8 mouse cellular contexts compared by ENCODE assay signal in genomic region chr9:64172145-64172815, GRCm38 (mm10). TPM values are rescaled to one million over a fixed set of nuclear protein-coding genes. Genes with fewer than 3 reads are reported as not detected.
DNase-seq lines count a peak whose midpoint lies in the region; ATAC-seq and TF ChIP-seq lines count a peak whose summit lies in the region.

No protein-coding gene starts in this region.

- no peaks in the 10 kb centered on the region for H3K9me3 ChIP-seq in embryonic facial prominence, embryonic 11.5 days (replicated peaks; ENCODE audit: control insufficient read depth, low read length)
- H3K9me3 ChIP-seq in intestine, embryonic 16.5 days (ENCODE audit: control insufficient read depth, low read length): no peaks in the 10 kb centered on the region
- no peaks in the 10 kb centered on the region for H3K9me3 ChIP-seq in neural tube, embryonic 14.5 days (ENCODE audit: control insufficient read depth, low read length)

- 4% methylated on average over 18 of the region's 18 CpGs for WGBS in embryonic facial prominence, embryonic 11.5 days
- 2% methylated on average over 18 of the region's 18 CpGs for WGBS in intestine, embryonic 16.5 days
- WGBS in neural tube, embryonic 14.5 days: 3% methylated on average over 18 of the region's 18 CpGs

- no peak for DNase-seq in left cerebral cortex, adult 2 months (ENCODE audit: extremely low spot score in 1 of 2, low spot score in 2 of 2)
- DNase-seq in left cerebral cortex, adult 8-10 months (ENCODE audit: low spot score in 2 of 2): no peak
- DNase-seq in embryonic facial prominence, embryonic 11.5 days (ENCODE audit: low spot score): no peak
- DNase-seq in layer of hippocampus, postnatal 14 days (ENCODE audit: low spot score in 2 of 2): no peak
- no peak for DNase-seq in gastrocnemius, adult 18-20 months (ENCODE audit: low spot score)
- DNase-seq in kidney, adult 8-10 months: no peak

- H3K4me3 ChIP-seq in left cerebral cortex, adult 2 months: peak overlapping the region; percentile 97
- peak overlapping the region; percentile 71 for H3K4me3 ChIP-seq in embryonic facial prominence, embryonic 11.5 days (ENCODE audit: low read depth, low read length)
- peak overlapping the region; percentile 66 for H3K4me3 ChIP-seq in intestine, embryonic 16.5 days (ENCODE audit: low read length)
- H3K4me3 ChIP-seq in neural tube, embryonic 14.5 days (ENCODE audit: low read depth, low read length): peak overlapping the region; percentile 73

- peak overlapping the region; percentile 96; the same call in 1 of the 2 replicates for H3K27ac ChIP-seq in left cerebral cortex, adult 2 months
- H3K27ac ChIP-seq in embryonic facial prominence, embryonic 11.5 days (replicated peaks; ENCODE audit: low read depth, low read length): peak overlapping the region; percentile 90
- H3K27ac ChIP-seq in intestine, embryonic 16.5 days (ENCODE audit: low read length): peak overlapping the region; percentile 89
- H3K27ac ChIP-seq in neural tube, embryonic 14.5 days (ENCODE audit: low read depth, low read length): peak overlapping the region; percentile 80; the same call in 1 of the 2 replicates

- intact Hi-C loops in left cerebral cortex, adult 2 months (cut with DNase I): loop anchor here (10.0 kb wide), 1 partner anchor 563 kb away; the partner anchor contains the start of gene Rab11a

- peak overlapping the region; percentile 69 for H3K4me2 ChIP-seq in embryonic facial prominence, embryonic 11.5 days (ENCODE audit: low read depth, low read length)
- peak overlapping the region; percentile 70 for H3K4me2 ChIP-seq in intestine, embryonic 16.5 days (ENCODE audit: low read depth, low read length)
- peak overlapping the region; percentile 80 for H3K4me2 ChIP-seq in neural tube, embryonic 14.5 days (ENCODE audit: low read depth, low read length)

- H3K27me3 ChIP-seq in embryonic facial prominence, embryonic 11.5 days (ENCODE audit: control insufficient read depth, insufficient read depth, low read length): no peaks in the 10 kb centered on the region
- no peaks in the 10 kb centered on the region for H3K27me3 ChIP-seq in intestine, embryonic 16.5 days (replicated peaks; ENCODE audit: control insufficient read depth, insufficient read depth, low read length)
- no peaks in the 10 kb centered on the region for H3K27me3 ChIP-seq in neural tube, embryonic 14.5 days (ENCODE audit: control insufficient read depth, insufficient read depth, low read length)

- peaks cover 10% of the 10 kb centered on the region for H3K36me3 ChIP-seq in embryonic facial prominence, embryonic 11.5 days (replicated peaks; ENCODE audit: control insufficient read depth, insufficient read depth, low read depth, low read length)
- H3K36me3 ChIP-seq in intestine, embryonic 16.5 days (ENCODE audit: control insufficient read depth, insufficient read depth, low read length): peaks cover 15% of the 10 kb centered on the region
- H3K36me3 ChIP-seq in neural tube, embryonic 14.5 days (ENCODE audit: control insufficient read depth, insufficient read depth, low read length): peaks cover 23% of the 10 kb centered on the region

- H3K4me1 ChIP-seq in embryonic facial prominence, embryonic 11.5 days (ENCODE audit: control insufficient read depth, insufficient read depth, low read length): no peaks in the 10 kb centered on the region
- peaks cover 18% of the 10 kb centered on the region; the same call in 1 of the 2 replicates for H3K4me1 ChIP-seq in intestine, embryonic 16.5 days (ENCODE audit: control insufficient read depth, insufficient read depth, low read length)
- peaks cover 14% of the 10 kb centered on the region for H3K4me1 ChIP-seq in neural tube, embryonic 14.5 days (ENCODE audit: control insufficient read depth, insufficient read depth, low read length)

- ATAC-seq in embryonic facial prominence, embryonic 11.5 days (replicated peaks; ENCODE audit: insufficient number of reproducible peaks, low FRiP score, low TSS enrichment, low read depth): no peak; the same call in 1 of the 2 replicates
- ATAC-seq in intestine, embryonic 16.5 days: peak; percentile 56
- ATAC-seq in neural tube, embryonic 14.5 days (ENCODE audit: low read depth): no peak

- no peak; the same call in 1 of the 2 replicates for TF ChIP-seq CTCF in left cerebral cortex, adult 2 months (IDR thresholded peaks at IDR 0.05)

- peak overlapping the region; percentile 80 for H3K9ac ChIP-seq in embryonic facial prominence, embryonic 11.5 days (replicated peaks; ENCODE audit: low read length)
- peak overlapping the region; percentile 84 for H3K9ac ChIP-seq in intestine, embryonic 16.5 days (ENCODE audit: low read depth, low read length)
- H3K9ac ChIP-seq in neural tube, embryonic 14.5 days (replicated peaks; ENCODE audit: low read depth, low read length): peak overlapping the region; percentile 59

RNA-seq across cellular contexts. Expression of gene Zwilch, which starts 0.6 kb away (rescaled TPM):
- 1 to 10 TPM; 3.8 to 4.4 TPM for total RNA-seq in left cerebral cortex, adult 2 months (2021)
- 1 to 10 TPM; 4.0 to 4.7 (median 4.4) TPM for total RNA-seq in left cerebral cortex, adult 8-10 months (2022)
- 30.9 and 31.9 TPM in 2 replicates for polyA plus RNA-seq in embryonic facial prominence, embryonic 11.5 days (2014; fragmentation: Nextera tagmentation; extraction: Ambion mirVana)
- polyA plus RNA-seq in intestine, embryonic 16.5 days (2015; fragmentation: Nextera tagmentation; extraction: Ambion mirVana): 17.3 and 22.0 TPM in 2 replicates
- 6.0 TPM in 2 replicates for polyA plus RNA-seq in neural tube, embryonic 14.5 days (2014; fragmentation: Nextera tagmentation; extraction: Ambion mirVana)
- total RNA-seq in layer of hippocampus, postnatal 14 days (2021): 1 to 10 TPM; 4.8 to 6.2 TPM
- under 1 TPM; 0.43 to 0.62 TPM for total RNA-seq in gastrocnemius, adult 18-20 months (2021)

RNA-seq across cellular contexts. Expression of gene Rpl4, which starts 0.9 kb away (rescaled TPM):
- 100 to 1,000 TPM; 517 to 522 TPM for total RNA-seq in left cerebral cortex, adult 2 months (2021)
- 100 to 1,000 TPM; 558 to 632 (median 593) TPM for total RNA-seq in left cerebral cortex, adult 8-10 months (2022)
- polyA plus RNA-seq in embryonic facial prominence, embryonic 11.5 days (2014; fragmentation: Nextera tagmentation; extraction: Ambion mirVana): 1,345 and 1,364 TPM in 2 replicates
- 1,062 and 1,181 TPM in 2 replicates for polyA plus RNA-seq in intestine, embryonic 16.5 days (2015; fragmentation: Nextera tagmentation; extraction: Ambion mirVana)
- 628 and 681 TPM in 2 replicates for polyA plus RNA-seq in neural tube, embryonic 14.5 days (2014; fragmentation: Nextera tagmentation; extraction: Ambion mirVana)
- 100 to 1,000 TPM; 513 to 558 TPM for total RNA-seq in layer of hippocampus, postnatal 14 days (2021)
- 100 to 1,000 TPM; 623 to 643 TPM for total RNA-seq in gastrocnemius, adult 18-20 months (2021)

RNA-seq across cellular contexts. Expression of gene Snapc5, which starts 6.8 kb away (rescaled TPM):
- 10 to 100 TPM; 20.5 to 21.6 TPM for total RNA-seq in left cerebral cortex, adult 2 months (2021)
- total RNA-seq in left cerebral cortex, adult 8-10 months (2022): 10 to 100 TPM; 18.7 to 25.0 (median 23.0) TPM
- 23.8 and 26.0 TPM in 2 replicates for polyA plus RNA-seq in embryonic facial prominence, embryonic 11.5 days (2014; fragmentation: Nextera tagmentation; extraction: Ambion mirVana)
- 36.2 and 36.5 TPM in 2 replicates for polyA plus RNA-seq in intestine, embryonic 16.5 days (2015; fragmentation: Nextera tagmentation; extraction: Ambion mirVana)
- 27.9 and 29.0 TPM in 2 replicates for polyA plus RNA-seq in neural tube, embryonic 14.5 days (2014; fragmentation: Nextera tagmentation; extraction: Ambion mirVana)
- total RNA-seq in layer of hippocampus, postnatal 14 days (2021): 10 to 100 TPM; 14.6 to 19.3 TPM
- 10 to 100 TPM; 23.3 to 24.1 TPM for total RNA-seq in gastrocnemius, adult 18-20 months (2021)

RNA-seq across cellular contexts. Expression of gene Lctl, which starts 55.3 kb away (rescaled TPM):
- total RNA-seq in left cerebral cortex, adult 2 months (2021): not detected
- under 1 TPM in 1 of 4 experiments, not detected in 3; 0.27 TPM for total RNA-seq in left cerebral cortex, adult 8-10 months (2022)
- polyA plus RNA-seq in embryonic facial prominence, embryonic 11.5 days (2014; fragmentation: Nextera tagmentation; extraction: Ambion mirVana): not detected in 2 replicates
- 0.15 and 0.40 TPM in 2 replicates for polyA plus RNA-seq in intestine, embryonic 16.5 days (2015; fragmentation: Nextera tagmentation; extraction: Ambion mirVana)
- polyA plus RNA-seq in neural tube, embryonic 14.5 days (2014; fragmentation: Nextera tagmentation; extraction: Ambion mirVana): 0.19 TPM in 1 of 2 replicates, not detected in the other
- not detected for total RNA-seq in layer of hippocampus, postnatal 14 days (2021)
- total RNA-seq in gastrocnemius, adult 18-20 months (2021): under 1 TPM in 1 of 2 experiments, not detected in 1; 0.57 TPM
